Mouse (Mus musculus) retina, embryonic 14.5 days (tissue): ENCODE measurements around the gene Pou2f2.
"Not testable (repeated sequence)": the region's sequence is repeated elsewhere in the genome, so short reads cannot be mapped to it uniquely, and the experiment has no call there.

Experiments used
- DNase-seq: peaks from one replicate; pipeline ENCODE4 v3.0.0-alpha.2; 2015; ENCODE audit warnings: low spot score

Pou2f2 gene

DNA sequence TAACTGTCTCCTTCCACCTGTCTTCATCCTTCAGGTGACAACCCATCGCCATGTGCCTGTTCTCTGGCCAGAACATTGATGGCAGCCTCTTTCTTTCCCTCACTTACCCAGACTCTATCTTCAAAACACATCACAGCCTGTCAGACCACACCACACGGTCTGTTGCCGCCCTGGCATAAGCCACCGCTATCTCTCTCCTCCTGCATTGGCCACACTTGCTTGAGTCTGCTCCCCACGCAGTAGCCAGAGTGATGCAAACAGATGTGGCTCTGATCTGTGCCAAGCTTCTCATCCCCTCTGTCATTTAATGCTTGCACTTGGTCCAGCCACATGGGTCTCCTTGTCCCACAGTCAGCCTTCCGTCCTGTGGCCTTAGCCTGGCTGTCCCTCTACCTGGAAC is 116.2 kb downstream of the Pou2f2 start:
- no peak for DNase-seq

DNA sequence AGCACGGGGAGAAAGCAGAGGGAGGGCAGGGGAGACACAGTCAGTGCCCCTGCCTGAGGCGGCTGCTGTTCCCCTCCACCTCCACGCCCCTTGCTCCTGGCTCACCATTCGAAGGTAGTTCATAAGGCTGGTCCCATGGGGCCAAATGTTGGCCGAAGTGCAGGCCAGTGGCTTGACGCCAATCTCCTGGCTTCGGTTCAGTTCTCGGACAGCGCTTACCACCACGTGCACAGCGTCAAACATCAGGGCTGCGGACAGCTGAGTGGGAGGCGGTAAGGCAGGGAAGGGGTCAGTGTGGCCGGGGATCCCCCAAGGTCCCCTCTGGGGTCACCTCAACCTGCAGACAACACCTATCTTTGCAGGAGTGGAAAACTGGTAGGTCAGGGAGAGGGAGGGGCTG is 120.7 kb downstream of the Pou2f2 start:
- no peak for DNase-seq

DNA sequence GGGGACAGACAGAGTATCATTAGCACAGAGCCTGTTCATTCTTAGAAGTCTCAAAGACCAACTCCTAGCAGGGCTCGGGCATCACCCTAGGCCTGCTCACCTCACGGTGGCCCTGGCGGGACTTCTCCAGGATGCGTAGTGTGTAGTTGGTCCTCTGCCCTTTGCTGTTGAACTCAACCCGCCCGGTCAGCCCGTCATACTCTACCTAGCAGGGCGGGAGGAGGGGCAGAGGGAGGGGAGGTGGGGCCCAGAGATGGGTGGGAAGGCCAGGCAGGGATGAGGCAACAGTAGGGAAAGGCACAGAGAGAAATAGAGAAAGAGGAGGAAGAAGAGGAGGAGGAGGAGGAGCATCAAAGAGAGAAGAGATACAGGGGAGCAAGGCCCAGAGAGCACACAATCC is 121.1 kb downstream of the Pou2f2 start:
- no peak for DNase-seq

DNA sequence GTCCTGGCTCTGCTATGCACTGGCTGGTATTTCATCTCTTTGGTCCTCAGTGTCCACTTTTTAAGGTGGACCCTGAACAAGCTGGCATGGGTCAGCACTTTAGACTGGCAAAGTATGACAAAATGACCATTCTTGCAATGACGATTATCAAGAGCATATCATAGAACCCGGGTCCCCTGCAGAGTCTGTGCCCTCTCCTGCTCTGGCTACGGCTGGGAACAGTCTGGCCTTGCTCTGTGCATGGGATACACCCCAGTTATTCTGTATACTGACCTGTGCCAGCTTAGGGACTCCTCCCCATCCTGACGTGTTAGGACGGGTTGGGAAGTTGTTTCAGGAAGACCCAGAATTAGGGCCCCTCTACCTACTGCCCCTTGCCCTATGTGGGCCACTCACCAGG is 121.6 kb downstream of the Pou2f2 start:
- no peak for DNase-seq

DNA sequence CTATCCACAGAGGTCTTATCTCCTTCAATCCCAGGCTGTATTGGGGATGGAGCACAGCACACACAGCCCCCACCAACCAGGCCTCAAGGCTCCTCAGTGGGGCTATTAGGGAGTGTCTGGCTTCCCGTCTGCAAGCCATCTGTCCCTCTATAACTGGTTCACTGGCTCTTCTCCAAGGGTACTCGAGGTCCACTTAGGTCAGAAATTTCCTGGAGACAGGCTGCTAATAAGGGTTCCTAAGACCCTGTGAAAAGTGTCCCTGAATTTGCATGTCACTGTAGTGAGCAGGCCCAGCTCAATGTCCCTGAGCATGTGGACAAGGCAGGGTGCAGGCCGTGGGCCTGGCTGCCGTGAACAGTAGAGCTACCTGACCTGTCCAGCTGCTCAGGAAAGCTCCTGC is 122.6 kb downstream of the Pou2f2 start:
- no peak for DNase-seq

DNA sequence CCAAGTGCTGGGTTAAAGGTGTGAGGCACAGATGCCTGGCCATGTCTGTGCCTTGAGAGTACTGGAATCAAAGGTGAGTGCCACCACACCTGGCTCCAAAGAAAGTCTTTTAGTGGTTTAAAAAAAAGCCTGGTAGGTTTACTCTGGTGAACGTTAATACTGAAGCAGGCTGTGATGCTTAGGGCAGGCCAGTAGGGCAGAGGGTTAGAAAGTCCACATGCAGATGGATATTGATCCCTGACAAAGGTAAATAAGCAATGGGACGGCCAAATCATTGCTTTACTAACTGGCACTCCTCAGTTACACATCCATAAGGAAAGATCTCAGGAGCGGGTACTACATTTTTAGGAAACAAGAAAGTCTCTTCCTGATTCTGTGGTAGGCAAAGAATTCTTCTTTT is 126.9 kb downstream of the Pou2f2 start:
- no peak for DNase-seq

DNA sequence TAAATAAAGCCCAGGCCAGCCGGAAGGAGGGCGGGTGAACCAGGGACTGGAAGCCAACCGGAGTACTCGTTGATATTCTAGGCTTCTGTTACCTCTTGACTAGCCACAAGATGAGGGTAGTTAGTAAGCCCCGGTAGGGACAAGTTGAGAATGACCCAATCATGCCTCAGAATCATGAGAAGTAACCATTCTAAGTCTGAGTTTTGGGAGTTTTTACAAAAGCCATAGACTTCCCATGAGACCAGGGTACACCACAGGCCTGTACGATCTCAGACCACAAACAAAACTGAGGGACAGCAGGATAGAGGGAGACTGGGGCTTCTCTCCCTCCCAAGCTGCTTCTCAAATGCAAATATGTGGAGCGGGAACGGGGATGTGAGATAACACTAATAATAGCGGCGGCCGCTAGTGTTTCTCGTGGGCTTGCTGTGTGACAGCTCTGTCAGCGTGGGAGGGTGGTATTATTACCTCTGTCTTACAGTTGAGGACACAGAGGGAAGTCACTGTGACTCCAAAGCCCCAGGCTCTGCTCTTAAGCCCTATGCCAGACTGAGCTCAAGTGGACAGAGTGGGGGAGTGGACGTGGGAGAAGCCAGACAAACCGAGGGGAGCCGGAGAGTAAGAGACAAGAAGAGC is 130.1 kb downstream of the Pou2f2 start:
- no peak for DNase-seq

DNA sequence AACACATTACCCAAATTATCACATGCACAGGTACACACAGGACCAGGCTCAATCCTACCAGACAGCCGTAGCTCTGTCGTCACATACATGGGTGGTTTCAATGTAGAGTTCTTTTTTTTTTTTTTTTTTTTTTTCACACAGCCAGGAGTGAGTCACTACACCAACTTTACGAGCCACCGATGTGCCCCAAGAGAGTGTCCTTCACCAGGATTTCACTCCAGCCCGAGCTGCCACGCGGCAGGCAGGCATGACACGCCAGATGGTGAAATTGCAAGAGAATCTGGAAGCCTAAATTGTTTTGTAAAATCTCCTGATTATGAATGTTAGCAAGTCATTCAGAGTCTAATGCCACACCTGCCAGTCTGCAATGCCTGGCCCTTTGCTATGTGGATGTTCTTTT is 132.2 kb downstream of the Pou2f2 start:
- DNase-seq, result no peak

DNA sequence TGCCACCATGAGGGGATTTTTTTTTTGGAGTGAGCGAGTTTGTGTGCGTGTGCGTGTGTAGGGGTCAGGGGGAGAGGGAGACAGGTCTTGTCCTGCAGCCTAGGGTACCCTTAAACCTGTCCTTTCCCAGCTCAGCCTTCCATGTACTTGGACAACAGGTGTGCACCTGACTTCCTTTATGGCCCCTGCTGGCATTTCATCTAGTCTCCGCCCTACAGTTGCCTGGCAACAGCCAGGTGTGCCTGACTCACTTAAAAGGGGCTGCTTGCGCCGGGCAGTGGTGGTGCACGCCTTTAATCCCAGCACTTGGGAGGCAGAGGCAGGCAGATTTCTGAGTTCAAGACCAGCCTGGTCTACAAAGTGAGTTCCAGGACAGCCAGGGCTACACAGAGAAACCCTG is 134.9 kb downstream of the Pou2f2 start:
- DNase-seq, result not testable (repeated sequence)

DNA sequence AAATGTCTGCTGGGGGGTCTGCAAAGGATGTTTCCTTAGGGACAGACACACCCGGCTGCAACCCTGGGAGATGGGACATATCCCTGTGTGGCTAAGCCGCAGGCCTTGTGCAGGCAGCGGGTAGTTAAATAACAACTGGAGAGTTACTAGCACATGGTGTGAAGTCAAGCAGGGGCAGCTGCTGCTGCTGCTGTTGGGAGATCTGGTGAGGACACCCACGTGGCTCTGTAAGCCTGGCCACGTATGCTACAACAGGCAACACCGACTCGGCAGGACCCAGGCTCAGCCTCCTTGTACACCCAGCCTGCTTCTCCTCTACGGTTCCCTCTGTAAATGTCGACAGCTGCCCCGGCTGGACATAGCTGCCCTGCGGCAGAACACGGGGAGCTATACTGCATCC is 137.6 kb downstream of the Pou2f2 start:
- no peak for DNase-seq
